ENCODE assay signal across 8 mouse cellular contexts in genomic region chr2:20967101-20967645, GRCm38 (mm10). TPM values are rescaled to one million over a fixed set of nuclear protein-coding genes. Genes with fewer than 3 reads are reported as not detected.
DNase-seq lines count a peak whose midpoint lies in the region; ATAC-seq and TF ChIP-seq lines count a peak whose summit lies in the region.

No protein-coding gene starts in this region.

- no peaks in the 10 kb centered on the region for H3K36me3 ChIP-seq in intestine, embryonic 14.5 days (ENCODE audit: control insufficient read depth, insufficient read depth, low read length)
- H3K36me3 ChIP-seq in liver, embryonic 15.5 days (replicated peaks): no peaks in the 10 kb centered on the region; the same call in 1 of the 2 replicates

- H3K4me3 ChIP-seq in gastrocnemius, adult 2 months: peak overlapping the region; percentile 85
- peak overlapping the region; percentile 85 for H3K4me3 ChIP-seq in intestine, embryonic 14.5 days (ENCODE audit: low read depth, low read length)
- H3K4me3 ChIP-seq in liver, embryonic 15.5 days (replicated peaks): peak overlapping the region; percentile 95
- peak overlapping the region; percentile 68 for H3K4me3 ChIP-seq in olfactory bulb, adult 2 months (ENCODE audit: insufficient read depth, low read depth, low read length)

- H3K27ac ChIP-seq in gastrocnemius, adult 2 months: peak overlapping the region; percentile 96
- H3K27ac ChIP-seq in intestine, embryonic 14.5 days (ENCODE audit: low read depth): peak overlapping the region; percentile 99
- peak overlapping the region; percentile 100 for H3K27ac ChIP-seq in liver, embryonic 15.5 days (replicated peaks)
- 0 out of 2 replicates have a peak overlapping the region, but pooled peaks have one; percentile 9 for H3K27ac ChIP-seq in olfactory bulb, adult 2 months (ENCODE audit: insufficient read depth, low read depth, low read length)

- H3K9ac ChIP-seq in intestine, embryonic 14.5 days (ENCODE audit: low read length): peak overlapping the region; percentile 96
- H3K9ac ChIP-seq in liver, embryonic 15.5 days: peak overlapping the region; percentile 99

- H3K9me3 ChIP-seq in intestine, embryonic 14.5 days (ENCODE audit: control insufficient read depth, low read length): no peaks in the 10 kb centered on the region
- no peaks in the 10 kb centered on the region for H3K9me3 ChIP-seq in liver, embryonic 15.5 days (replicated peaks)

- intact Hi-C loops in gastrocnemius, adult 2 months (cut with DNase I): loop anchor here (5.0 kb wide), 3 partner anchors 55 to 235 kb away; no protein-coding TSS in a partner anchor

- peak overlapping the region; percentile 90 for H3K4me2 ChIP-seq in intestine, embryonic 14.5 days (ENCODE audit: low read length)
- H3K4me2 ChIP-seq in liver, embryonic 15.5 days: peak overlapping the region; percentile 88

- no peak for TF ChIP-seq POLR2A in olfactory bulb, adult 2 months (IDR thresholded peaks at IDR 0.05; ENCODE audit: insufficient read depth, low read depth, low read length)

- peaks cover 30% of the 10 kb centered on the region for H3K4me1 ChIP-seq in intestine, embryonic 14.5 days (replicated peaks; ENCODE audit: control insufficient read depth, insufficient read depth, low read length)
- peaks cover 55% of the 10 kb centered on the region for H3K4me1 ChIP-seq in liver, embryonic 15.5 days (replicated peaks)
- peaks cover 9% of the 10 kb centered on the region for H3K4me1 ChIP-seq in olfactory bulb, adult 2 months (ENCODE audit: control insufficient read depth, insufficient read depth, low read length)

- no peak for ATAC-seq in intestine, embryonic 14.5 days (replicated peaks; ENCODE audit: low FRiP score, low TSS enrichment, low read depth)
- no peak for ATAC-seq in liver, embryonic 15.5 days (ENCODE audit: insufficient read depth)
- no peak for ATAC-seq in frontal cortex, adult (ENCODE audit: low TSS enrichment)

- WGBS in intestine, embryonic 14.5 days: 2% methylated on average over 13 of the region's 13 CpGs
- 3% methylated on average over 13 of the region's 13 CpGs for WGBS in liver, embryonic 15.5 days (ENCODE audit: insufficient replicate concordance)
- WGBS in olfactory bulb, adult 2 months: 2% methylated on average over 13 of the region's 13 CpGs

- TF ChIP-seq CTCF in gastrocnemius, adult 2 months (IDR thresholded peaks at IDR 0.05): no peak
- TF ChIP-seq CTCF in olfactory bulb, adult 2 months (IDR thresholded peaks at IDR 0.05; ENCODE audit: insufficient read depth, low read depth, low read length): no peak

- peak; percentile 38 for DNase-seq in urinary bladder, postnatal 14 days (ENCODE audit: low spot score)
- no peak for DNase-seq in urinary bladder, postnatal 10 days (ENCODE audit: low spot score)
- DNase-seq in cerebellum, adult 9-11 months: peak; percentile 76
- DNase-seq in gastrocnemius, adult 2 months: peak; percentile 56
- DNase-seq in intestine, embryonic 14.5 days (ENCODE audit: low spot score): peak; percentile 69

- no peaks in the 10 kb centered on the region for H3K27me3 ChIP-seq in intestine, embryonic 14.5 days (replicated peaks; ENCODE audit: control insufficient read depth, insufficient read depth, low read length)
- no peaks in the 10 kb centered on the region for H3K27me3 ChIP-seq in liver, embryonic 15.5 days

RNA-seq across cellular contexts. Expression of gene Arhgap21, which starts 1.5 kb away (rescaled TPM):
- 10 to 100 TPM; 32.4 to 35.6 TPM for total RNA-seq in gastrocnemius, adult 2 months (2021)
- polyA plus RNA-seq in intestine, embryonic 14.5 days (2014; fragmentation: Nextera tagmentation; extraction: Ambion mirVana): 19.4 and 20.6 TPM in 2 replicates
- polyA plus RNA-seq in liver, embryonic 15.5 days (2015; fragmentation: Nextera tagmentation; extraction: Ambion mirVana): 5.8 and 7.8 TPM in 2 replicates
- polyA plus RNA-seq in olfactory bulb, adult 2 months (2012; ENCODE audit: insufficient read depth, insufficient read length, low replicate concordance, missing spikeins): 558 TPM in 1 of 2 replicates, not detected in the other

Comparison
In these comparisons a context has a peak if more than half of its experiments do, and no peak if none do; other contexts are left out.
1. H3K27ac ChIP-seq: peak in every context shown above with its lines; median percentile 100 in liver, embryonic 15.5 days; 99 in intestine, embryonic 14.5 days; 96 in gastrocnemius, adult 2 months; 9 in olfactory bulb, adult 2 months.